Mouse (Mus musculus): Measurements from ENCODE around the gene Ltbp3.
A peak's percentile ranks its signal among the peaks of the same experiment; 100 is the strongest.

The Ltbp3 gene

GRCm38 (mm10) chr19:5740320-5741317, at the start of gene Ltbp3:
Gene Ltbp3 (plus strand): TSS chr19:5740904.
- DNase-seq (ENCODE audit: extremely low read depth, low read depth) = no peak

GRCm38 (mm10) chr19:5691601-5692000, 49.1 kb upstream of the Ltbp3 start:
- no peak for DNase-seq (ENCODE audit: extremely low read depth, low read depth)

- DNase-seq (ENCODE audit: extremely low read depth, low read depth) = peak; percentile 51
Observed at GRCm38 (mm10) chr19:5692086-5692912, 48.4 kb upstream of the Ltbp3 start.

- no peak for DNase-seq (ENCODE audit: extremely low read depth, low read depth)
Observed at GRCm38 (mm10) chr19:5692913-5693396, 47.7 kb upstream of the Ltbp3 start.

- DNase-seq (ENCODE audit: extremely low read depth, low read depth) = no peak
Observed at GRCm38 (mm10) chr19:5693801-5694200, 46.9 kb upstream of the Ltbp3 start.

GRCm38 (mm10) chr19:5695849-5696462, 44.7 kb upstream of the Ltbp3 start:
- DNase-seq (ENCODE audit: extremely low read depth, low read depth) = no peak

- DNase-seq (ENCODE audit: extremely low read depth, low read depth) = no peak
Observed at GRCm38 (mm10) chr19:5704163-5704800, 36.4 kb upstream of the Ltbp3 start, which contains the start of gene Kcnk7. Gene Kcnk7 (plus strand): TSS chr19:5704367.

GRCm38 (mm10) chr19:5704801-5705571, 35.7 kb upstream of the Ltbp3 start:
- DNase-seq (ENCODE audit: extremely low read depth, low read depth) = no peak

GRCm38 (mm10) chr19:5710068-5710467, 30.6 kb upstream of the Ltbp3 start:
- DNase-seq (ENCODE audit: extremely low read depth, low read depth) = no peak

GRCm38 (mm10) chr19:5710581-5710980, 30.1 kb upstream of the Ltbp3 start:
- no peak for DNase-seq (ENCODE audit: extremely low read depth, low read depth)

- DNase-seq (ENCODE audit: extremely low read depth, low read depth) = no peak
Observed at GRCm38 (mm10) chr19:5711218-5711617, 29.5 kb upstream of the Ltbp3 start.

GRCm38 (mm10) chr19:5711907-5712460, 28.7 kb upstream of the Ltbp3 start:
- DNase-seq (ENCODE audit: extremely low read depth, low read depth) = no peak

GRCm38 (mm10) chr19:5713255-5713654, 27.4 kb upstream of the Ltbp3 start:
- DNase-seq (ENCODE audit: extremely low read depth, low read depth) = no peak

- DNase-seq (ENCODE audit: extremely low read depth, low read depth) = no peak
Observed at GRCm38 (mm10) chr19:5713730-5714129, 27.0 kb upstream of the Ltbp3 start.

GRCm38 (mm10) chr19:5715793-5716688, 24.7 kb upstream of the Ltbp3 start:
- DNase-seq (ENCODE audit: extremely low read depth, low read depth) = no peak

- DNase-seq (ENCODE audit: extremely low read depth, low read depth) = no peak
Observed at GRCm38 (mm10) chr19:5716955-5717354, 23.7 kb upstream of the Ltbp3 start.

- DNase-seq (ENCODE audit: extremely low read depth, low read depth) = no peak
Observed at GRCm38 (mm10) chr19:5721233-5721632, 19.5 kb upstream of the Ltbp3 start.

GRCm38 (mm10) chr19:5722848-5723425, 17.8 kb upstream of the Ltbp3 start:
- peak; percentile 33 for DNase-seq (ENCODE audit: extremely low read depth, low read depth)
